Mouse (Mus musculus) urinary bladder, adult 2 months (tissue): Measurements from ENCODE around the gene Chd9. TPM values are rescaled to one million over a fixed set of nuclear protein-coding genes. Genes with fewer than 3 reads are reported as not detected.

Source experiments
- DNase-seq: peaks from one replicate; pipeline ENCODE4 v3.0.0; 2022; ENCODE audit warnings: low spot score
- polyA plus RNA-seq: library from polyadenylated mRNA; depleted of rRNA; stranded (reverse); fragments of >200 nt; gene quantifications from 2 replicates; pipeline ENCODE4 v1.2.3, GENCODE M21; 2012; rRNA removed

The Chd9 gene
- polyA plus RNA-seq, 1 experiment = 125 TPM

- DNase-seq = no peak
Observed at GRCm38 (mm10) chr8:91088452-91088851, 260.3 kb downstream of the Chd9 start.

DNA sequence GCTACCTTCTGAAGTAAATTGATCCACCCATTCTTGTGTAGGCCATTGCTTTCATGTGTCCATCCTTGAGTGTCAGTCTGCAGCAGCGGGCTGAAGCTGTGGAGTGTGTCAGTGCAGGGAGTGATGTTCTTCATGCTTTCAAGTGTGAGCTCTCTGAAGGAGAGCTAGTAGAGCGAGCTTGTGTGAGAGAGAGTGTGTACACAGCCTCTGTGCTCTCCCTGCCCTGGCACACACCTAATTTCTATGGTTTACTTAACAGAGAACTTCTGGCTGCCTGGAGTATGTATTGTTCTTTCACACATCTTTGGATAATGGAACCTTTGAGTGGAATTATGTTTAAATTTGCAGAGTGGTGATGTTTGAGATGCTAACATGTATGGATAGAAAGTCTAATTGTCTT is 261.4 kb downstream of the Chd9 start:
- no peak for DNase-seq

DNA sequence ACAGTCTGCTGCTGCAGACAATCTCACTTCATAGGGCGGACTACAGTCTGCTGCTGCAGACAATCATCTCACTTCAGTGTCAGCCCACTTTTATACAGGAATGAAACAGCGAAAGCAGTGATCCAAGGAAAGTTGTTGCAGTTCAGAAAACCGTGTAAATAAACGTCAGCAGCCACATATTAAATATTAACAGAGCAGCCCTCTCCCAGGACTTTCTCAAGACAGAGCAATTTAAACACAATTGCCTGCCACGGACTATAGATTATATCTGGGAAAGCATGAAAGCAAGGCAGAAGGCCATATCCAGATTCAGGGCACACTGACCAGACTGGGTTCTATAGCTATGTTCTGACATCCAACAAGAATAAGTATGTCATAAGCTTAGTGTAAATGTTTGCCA is 266.0 kb downstream of the Chd9 start:
- no peak for DNase-seq

DNA sequence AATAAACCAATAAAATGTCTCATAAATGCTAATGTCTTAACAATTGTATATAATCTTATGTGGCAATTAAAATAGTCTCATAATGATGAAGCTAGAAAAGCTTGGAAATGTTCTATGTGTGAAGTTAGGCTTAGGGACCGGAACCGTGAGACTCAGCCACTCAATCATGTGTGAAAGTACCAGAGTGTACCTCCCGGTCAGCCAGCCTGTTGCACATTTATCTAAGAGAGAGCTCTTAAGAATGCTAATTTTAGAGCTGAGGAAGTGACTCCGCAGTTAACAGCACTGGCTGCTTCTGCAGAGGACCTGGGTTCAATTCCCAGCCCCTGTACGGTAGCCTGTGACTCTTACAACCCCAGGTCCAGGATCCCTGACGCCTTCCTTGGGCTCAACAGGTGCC is 270.0 kb downstream of the Chd9 start:
- no peak for DNase-seq

Other genes with a start within 250 kb of the Chd9 start
- gene Gm19935, start 11.0 kb upstream of the Chd9 start, polyA plus RNA-seq = 0.16 and 0.34 TPM in 2 replicates
- gene Rbl2, start 241.7 kb downstream of the Chd9 start, polyA plus RNA-seq = 29.3 and 33.2 TPM in 2 replicates